Mouse (Mus musculus) gastrocnemius, postnatal 10 days (tissue): ENCODE measurements around the gene Slc25a10. TPM values are rescaled to one million over a fixed set of nuclear protein-coding genes. Genes with fewer than 3 reads are reported as not detected.

Experiments used
- DNase-seq: peaks from one replicate; pipeline ENCODE4 v3.0.0; 2021; ENCODE audit warnings: mixed read lengths
- long read RNA-seq, 2 experiments: library from polyadenylated mRNA; stranded (forward); transcript quantifications; one replicate each; pipeline ENCODE4 v2.0.0; 2021
- total RNA-seq, 2 experiments: library from RNA; stranded (reverse); gene quantifications; 2 replicates each; pipeline ENCODE4 v1.2.3; 2021

The Slc25a10 gene
- total RNA-seq, result 10 to 100 TPM in 1 of 2 experiments, 1 to 10 TPM in 1; 9.7 to 11.1 TPM
- long read RNA-seq, experiment 1, transcript Slc25a10-201 (11 exons, 2,023 nt), result major isoform, 25 of 29 reads
- long read RNA-seq, experiment 1, partial matches to known transcripts, result 2 of 29 reads
- long read RNA-seq, experiment 1, other reads (novel, unspliced or antisense), result 2 of 29 reads
- long read RNA-seq, experiment 2, transcript Slc25a10-201 (11 exons, 2,023 nt), result major isoform, 15 of 16 reads
- long read RNA-seq, experiment 2, partial matches to known transcripts, result 0 of 16 reads
- long read RNA-seq, experiment 2, other reads (novel, unspliced or antisense), result 0 of 16 reads

DNA sequence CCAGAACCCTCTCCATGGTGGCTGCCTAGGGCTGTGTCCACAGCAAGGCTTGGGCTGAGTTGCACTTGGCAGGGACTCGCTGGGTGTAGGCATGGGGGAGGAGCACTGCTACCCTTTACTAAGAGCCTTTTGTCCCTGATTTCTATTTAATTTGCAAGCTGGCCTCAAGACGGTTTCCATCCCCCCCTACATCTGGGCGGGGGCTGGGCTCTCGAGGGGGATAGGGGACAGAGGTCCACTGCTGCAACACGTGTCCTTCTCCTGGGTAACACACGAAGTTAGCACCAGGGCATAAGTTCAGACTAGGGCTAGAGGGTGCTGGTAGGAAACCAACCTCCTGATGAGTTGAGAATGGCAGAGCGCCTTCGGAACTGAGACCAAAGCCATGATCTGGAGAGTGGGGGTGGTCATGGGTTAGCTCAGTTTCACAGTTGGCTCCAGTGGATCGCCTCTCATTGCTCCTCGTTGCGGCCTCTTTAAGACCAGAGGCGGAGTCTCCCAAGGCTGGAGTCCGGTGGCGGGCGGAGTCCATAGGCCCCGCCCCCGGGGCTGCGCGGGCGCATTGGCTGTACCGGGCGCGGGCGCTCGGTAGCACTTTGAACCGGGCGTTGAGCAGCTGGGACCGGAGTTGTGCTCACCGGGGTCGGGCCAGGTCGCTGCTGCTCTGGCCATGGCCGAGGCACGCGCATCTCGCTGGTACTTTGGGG is at the start of gene Slc25a10:
Gene Slc25a10 (plus strand): TSS at position 524 of the 707 bp plus-strand sequence.
- DNase-seq, result peak; percentile 88

DNA sequence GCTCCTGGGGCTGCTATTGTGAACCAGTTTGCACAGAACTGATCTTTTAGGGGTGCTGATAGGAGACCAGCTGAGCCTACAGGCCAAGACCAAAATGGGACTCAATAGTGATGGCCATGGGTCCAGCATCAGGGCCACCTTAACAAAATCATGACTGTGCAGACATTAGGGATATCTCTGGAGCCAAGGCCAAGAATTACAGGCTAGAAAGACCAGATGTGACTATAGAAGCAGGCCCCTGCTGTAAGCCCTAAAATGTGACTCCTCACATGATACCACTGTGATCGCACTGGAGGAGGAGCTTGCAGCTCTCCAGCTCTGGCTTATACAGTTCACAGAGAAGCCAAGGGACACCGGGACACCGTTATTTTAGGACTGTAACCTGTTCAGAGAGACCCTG is 49.3 kb upstream of the Slc25a10 start, which contains the start of gene Tspan10:
Gene Tspan10 (plus strand): TSS at position 301 of the 400 bp plus-strand sequence.
- no peak for DNase-seq

GRCm38 (mm10) chr11:120442765-120443280 is 48.8 kb upstream of the Slc25a10 start:
- DNase-seq, result no peak

- DNase-seq, result no peak
These were observed 47.5 kb upstream of the Slc25a10 start for GRCm38 (mm10) chr11:120444106-120444505.

DNA sequence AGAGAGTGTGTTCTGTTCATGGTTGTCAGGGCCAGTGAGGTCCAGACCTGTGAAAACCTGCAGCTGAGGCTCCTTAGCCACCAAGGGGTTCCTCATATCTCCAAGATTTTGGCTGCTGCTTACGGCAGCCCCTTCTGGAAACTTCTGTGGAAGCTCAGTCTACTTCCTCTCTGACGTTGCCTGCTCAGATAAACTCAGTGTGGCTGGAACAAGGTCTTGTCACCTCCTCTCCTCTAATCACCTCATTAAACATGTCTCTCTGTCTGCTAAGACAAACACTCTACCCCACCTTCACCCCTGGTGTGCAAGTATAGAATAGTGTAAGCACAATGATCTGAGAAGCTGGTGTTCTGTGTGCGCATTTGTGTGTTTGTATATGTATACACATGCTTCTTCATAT is 46.2 kb upstream of the Slc25a10 start:
- DNase-seq, result no peak

GRCm38 (mm10) chr11:120447179-120447578 is 44.5 kb upstream of the Slc25a10 start:
- DNase-seq, result no peak

GRCm38 (mm10) chr11:120452246-120452645 is 39.4 kb upstream of the Slc25a10 start:
- no peak for DNase-seq

DNA sequence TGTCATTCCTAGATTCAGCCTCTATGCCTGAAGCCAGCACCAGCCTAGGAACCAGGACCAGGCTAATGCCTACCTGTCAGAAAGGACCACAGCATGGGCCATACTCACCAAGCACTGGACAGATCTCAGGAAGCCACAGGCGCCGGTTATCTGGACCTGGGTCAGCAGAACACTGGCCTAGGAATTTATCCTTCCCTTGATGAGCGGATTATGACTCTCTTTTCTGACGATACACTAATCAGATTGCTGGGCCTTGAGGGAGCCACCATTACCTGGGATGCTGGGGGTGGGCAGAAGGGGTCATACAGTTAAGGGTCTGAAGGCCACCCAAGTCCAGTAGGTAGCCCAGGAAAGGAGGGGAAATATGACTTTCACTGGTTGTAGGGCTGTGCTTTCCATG is 38.3 kb upstream of the Slc25a10 start, which contains the start of gene Pde6g:
Gene Pde6g (minus strand): TSS at position 195 of the 400 bp plus-strand sequence.
- DNase-seq, result no peak

- DNase-seq, result no peak
These were observed 36.7 kb upstream of the Slc25a10 start for GRCm38 (mm10) chr11:120454965-120455364.

DNA sequence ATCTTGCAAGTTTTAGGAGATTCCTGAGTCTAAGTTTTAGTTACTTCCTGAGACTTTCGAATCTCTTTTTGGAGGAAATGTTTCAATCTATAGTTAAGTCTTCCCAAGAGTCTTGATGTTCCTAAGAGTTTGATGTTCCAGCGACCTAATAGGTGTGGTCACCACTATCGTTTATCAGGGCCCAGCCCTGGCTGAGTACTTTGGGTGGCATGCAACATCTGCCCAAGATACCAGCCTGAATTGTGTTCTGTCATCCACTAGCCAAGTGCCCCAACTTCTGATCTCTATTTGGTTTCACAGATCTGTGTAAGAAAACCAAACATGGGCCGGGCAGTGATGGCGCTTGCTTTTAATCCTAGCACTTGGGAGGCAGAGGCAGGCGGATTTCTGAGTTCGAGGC is 36.2 kb upstream of the Slc25a10 start:
- DNase-seq, result no peak

GRCm38 (mm10) chr11:120457370-120457769 is 34.3 kb upstream of the Slc25a10 start:
- DNase-seq, result no peak

- peak; percentile 73 for DNase-seq
These were observed 33.6 kb upstream of the Slc25a10 start, which contains the start of the genes Oxld1 and Ccdc137 for GRCm38 (mm10) chr11:120457772-120458751. Gene Oxld1 (minus strand): TSS chr11:120458068. Gene Ccdc137 (plus strand): TSS chr11:120458115.

- DNase-seq, result no peak
These were observed 32.6 kb upstream of the Slc25a10 start for GRCm38 (mm10) chr11:120458847-120459597.

- no peak for DNase-seq
These were observed 28.1 kb upstream of the Slc25a10 start for GRCm38 (mm10) chr11:120463536-120463935.

GRCm38 (mm10) chr11:120464365-120464764 is 27.3 kb upstream of the Slc25a10 start:
- no peak for DNase-seq

GRCm38 (mm10) chr11:120465521-120465920 is 26.1 kb upstream of the Slc25a10 start:
- DNase-seq, result no peak

DNA sequence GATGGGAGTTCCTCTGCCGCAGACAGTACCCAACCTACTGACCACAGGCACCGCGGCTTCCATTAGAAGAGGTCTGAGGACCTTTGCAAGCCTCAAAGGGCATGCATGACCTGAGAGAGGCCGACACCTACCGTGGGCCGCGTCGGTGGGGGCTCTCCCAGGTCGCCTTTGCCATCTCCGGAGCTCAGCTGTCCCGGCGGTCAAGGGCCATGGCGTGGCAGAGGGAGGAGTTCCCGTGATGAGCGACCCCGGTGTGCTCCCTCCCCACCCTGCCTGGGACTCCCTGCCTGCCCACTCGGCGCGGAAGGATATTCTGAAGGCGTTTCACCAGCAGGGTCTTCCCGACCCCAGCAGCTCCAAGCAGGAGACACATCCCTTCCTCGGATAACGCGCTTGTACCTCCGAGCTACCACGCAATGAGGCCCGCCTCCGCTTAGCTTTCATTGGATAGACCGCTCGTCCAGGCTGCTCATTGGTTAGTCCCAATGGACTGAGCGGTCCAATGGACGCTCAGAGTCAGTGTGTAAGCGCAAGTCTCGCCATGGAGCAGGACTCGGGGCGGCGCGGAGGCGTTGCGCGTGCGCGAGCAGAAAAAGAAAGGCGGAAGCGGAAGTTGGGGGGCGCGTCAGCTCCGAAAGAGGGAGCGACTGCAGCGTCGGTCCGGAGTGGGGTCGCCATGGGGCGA is 24.4 kb upstream of the Slc25a10 start, which contains the start of gene Arl16:
Gene Arl16 (minus strand): TSS at position 557 of the 685 bp plus-strand sequence.
- DNase-seq, result peak; percentile 91

- DNase-seq, result no peak
These were observed 23.9 kb upstream of the Slc25a10 start for GRCm38 (mm10) chr11:120467736-120468092.

DNA sequence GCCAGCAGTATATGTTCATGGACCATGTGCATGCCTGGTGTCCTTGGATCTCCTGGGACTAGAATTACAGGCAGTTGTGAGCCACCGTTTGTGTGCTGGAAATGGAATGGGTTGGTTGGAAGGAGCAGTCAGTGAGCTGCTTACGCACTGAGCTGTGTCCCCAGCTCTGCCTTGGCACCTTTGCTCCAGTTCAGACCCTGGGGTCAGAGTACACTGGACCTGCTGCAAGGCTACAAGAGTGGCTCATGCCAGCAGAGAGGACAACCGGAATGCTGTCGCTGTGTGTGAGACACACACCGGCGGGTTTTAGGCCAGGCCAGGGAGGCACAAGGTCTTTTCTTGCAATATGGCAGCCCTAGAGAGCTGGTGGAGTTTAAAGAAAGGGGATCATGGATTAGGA is 19.6 kb upstream of the Slc25a10 start:
- DNase-seq, result no peak

DNA sequence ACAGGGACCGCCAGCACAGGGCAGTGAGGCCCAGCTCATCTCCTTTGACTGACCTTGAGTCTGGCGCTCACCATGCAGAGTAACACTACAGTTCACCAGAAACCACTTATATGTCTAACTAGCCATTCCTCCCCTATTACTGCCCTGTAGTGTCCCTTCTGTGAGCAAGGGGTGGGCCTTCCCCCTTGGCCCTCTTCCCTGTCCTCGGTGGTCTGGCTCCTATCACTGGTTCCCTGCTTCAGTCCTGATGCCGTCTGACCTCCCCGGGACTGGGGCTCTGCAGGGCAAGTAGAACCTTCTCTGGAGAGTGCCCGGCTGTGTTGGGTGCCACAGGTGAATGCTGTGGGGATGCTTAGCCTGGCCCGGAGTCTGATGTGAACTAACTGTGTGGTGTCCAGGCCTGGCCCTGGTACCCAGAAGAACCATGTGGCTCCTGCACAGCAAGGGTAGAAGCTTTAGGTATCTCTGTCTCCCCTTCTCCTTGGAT is 8.1 kb upstream of the Slc25a10 start:
- DNase-seq, result no peak
